Mouse (Mus musculus): ENCODE measurements around the gene Stk38l.
A peak's percentile ranks its signal among the peaks of the same experiment; 100 is the strongest.

Gene Stk38l

DNA sequence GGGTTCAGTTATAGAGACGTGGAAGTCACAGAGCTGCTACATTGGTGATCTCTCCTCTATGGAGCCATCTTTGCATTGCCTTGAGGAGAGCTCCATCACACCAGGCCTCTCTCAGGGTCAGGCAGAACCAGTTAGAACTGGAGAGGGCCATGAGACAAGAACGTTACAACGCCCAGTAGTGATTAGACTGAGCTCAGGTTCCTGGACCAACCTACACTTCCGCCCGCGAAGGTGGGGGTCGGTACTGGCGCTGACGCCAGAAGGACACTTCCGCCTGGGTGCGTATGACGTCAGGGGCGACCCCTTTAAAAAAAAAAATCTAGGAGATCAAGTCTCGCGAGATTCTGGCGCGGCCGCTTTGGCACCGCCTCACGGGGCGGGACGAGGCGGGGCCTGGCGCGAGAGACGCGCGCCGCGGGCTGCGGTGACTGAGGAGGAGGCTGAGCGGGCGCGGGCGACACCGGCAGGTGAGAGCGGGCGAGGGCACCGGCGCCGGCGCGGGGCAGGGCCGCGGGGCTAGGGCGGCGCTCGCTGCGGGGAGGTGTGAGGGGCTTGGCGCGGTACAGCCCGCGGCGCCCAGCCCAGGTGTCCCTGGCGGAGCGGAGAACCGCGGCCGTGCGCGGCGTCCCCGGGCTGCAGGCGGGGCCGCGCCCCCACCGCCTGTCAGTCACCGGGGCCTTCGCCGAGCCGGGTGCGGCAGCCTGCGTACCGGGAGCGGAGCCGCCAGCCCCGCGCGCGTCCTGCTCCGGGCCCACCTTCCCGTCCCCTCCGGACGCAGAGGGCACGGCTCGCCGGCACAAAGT, at the start of gene Stk38l:
Stk38l (plus strand) TSS at position 415 of the 803 bp plus-strand sequence.
- DNase-seq (ENCODE audit: low read depth, low spot score): peak; percentile 97

DNA sequence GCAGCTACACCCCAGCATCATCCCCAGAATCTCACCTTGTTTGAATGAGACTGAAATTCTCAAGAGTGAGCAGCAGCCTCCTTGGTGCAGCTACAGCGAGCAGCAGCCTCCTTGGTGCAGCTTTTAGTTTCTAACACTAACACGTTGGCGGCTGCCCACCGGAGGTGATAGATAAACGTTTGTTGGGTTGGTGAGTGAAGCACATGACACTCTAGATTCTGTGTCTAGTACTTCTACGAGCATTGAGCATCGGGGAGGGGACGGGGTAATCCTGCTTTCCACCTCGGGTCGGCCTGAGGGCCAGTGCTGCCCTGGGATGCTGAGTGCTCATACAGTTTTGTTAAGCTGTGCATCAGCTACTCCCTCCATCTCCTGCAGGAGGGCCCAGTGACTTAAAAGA, 47.9 kb upstream of the Stk38l start:
- DNase-seq (ENCODE audit: low read depth, low spot score): no peak

DNA sequence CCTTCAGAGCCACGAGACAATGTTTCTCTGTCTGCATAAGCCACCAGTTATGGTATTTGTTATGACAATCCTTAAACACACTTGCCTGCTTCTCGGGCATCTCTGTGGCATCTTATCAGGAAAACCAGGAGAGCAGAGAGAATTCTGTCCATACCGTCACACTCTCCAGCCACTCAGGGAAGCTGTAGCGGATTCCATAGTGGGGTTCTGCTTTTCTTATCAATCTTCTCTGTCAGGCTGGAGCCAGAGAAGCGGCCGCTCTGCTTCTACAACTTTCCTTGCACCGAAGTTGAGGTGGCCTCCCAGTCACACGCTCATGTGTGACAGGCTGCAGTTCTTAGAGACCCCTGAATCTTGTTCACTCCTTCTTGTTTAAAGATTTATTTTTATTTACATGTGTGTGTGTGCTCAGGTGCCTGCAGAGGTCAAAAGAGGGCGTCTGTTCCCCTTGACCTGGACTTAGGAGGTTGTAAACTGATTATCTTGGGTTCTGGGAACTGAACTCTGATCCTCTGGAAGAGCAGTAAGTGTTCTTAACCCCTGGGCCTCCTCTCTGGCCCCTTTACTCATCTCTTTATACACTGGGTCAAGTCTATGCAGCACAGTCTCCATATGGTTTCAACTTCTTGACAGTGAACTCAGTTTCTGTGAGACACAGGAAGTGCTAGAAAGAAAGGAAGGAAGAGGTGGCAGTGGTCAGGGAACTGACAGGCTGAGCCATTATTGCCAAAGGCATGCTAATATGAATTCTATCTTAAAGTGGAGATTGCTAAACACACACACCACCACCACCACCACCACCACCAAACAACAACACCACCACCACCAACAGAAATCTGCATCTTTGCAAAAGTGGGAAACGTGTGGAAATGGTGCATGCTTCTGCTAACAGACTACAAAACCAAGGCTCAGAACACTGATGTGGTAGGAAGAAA, 46.4 kb upstream of the Stk38l start:
- no peak for DNase-seq (ENCODE audit: low read depth, low spot score)

DNA sequence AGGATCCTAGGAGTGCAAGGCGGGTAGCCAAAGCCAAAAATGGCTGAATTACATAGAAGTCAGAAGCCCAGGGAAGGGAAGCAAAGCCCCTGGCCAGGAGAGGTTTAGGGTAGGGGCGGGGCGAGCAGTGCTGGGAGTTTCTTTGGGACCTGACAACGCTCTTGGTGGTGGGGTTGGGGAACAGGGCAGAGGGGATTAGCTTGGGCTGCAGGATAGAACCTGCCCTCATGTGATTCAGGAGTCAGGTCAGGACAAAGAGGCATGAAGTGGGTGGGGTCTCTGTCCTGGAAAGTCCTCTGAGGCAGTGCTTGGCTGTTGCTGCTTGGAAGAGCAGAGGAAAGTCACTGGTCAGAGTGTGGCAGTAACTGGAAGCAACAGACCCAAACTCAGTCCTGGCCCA, 40.9 kb upstream of the Stk38l start:
- no peak for DNase-seq (ENCODE audit: low read depth, low spot score)

DNA sequence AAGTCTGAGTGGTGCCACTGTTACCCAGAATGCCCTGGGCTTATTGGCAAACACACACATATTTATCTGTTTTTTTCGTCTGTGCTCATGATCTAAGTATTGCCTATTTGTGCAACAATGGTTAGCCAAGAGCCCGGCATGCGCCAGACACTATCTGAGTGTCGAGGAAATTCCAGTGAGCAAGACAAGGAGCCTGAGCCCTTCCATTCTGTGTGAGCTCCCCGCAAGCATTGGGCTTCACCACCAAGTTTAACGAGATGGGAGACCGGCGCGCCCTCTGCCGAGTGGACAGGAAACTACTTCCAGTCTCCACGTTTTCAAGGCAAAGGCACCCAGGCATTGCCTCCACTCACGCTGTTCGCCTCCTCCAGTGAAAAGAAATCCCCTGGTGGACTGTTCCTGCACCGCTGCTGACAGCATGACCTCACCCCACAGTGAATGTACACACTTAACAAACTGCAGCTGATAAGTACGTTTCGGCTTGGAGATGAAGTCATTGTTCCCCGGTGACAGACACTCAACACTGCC, 39.0 kb upstream of the Stk38l start:
- peak; percentile 16 for DNase-seq (ENCODE audit: low read depth, low spot score)

DNA sequence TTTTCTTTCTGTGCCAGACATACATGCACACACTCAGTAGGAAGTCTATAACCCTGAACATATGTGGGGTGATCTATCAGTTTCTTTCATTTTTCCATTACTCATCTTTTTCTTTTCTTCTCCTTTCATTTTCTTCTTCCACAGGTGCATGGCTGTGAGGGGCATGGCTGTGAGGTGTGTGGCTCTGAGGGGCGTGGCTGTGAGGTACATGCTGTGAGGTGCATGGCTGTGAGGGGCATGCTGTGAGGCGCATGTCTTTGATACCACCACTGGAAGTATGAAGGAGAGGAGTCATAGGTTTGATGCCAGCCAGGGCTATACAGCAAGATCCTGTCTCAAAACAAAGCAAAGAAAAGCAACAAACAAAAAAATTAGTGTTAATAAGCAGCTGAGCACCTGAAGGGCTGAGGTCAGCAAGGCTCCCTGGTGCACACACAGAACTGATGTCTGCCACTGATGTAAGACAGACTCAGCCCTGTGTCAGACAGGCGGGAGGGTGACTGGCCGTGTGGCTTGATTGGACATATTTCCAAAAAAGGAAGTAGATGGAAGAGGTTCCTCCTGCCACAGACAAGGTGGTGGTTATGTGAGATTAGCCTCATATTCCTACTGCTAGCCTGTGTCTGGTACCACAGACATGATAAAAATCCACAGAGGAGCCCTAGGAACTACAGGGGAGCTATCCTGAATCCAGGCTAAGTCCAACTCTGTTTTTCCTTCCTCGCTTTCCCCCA, 38.2 kb upstream of the Stk38l start:
- DNase-seq (ENCODE audit: low read depth, low spot score): no peak

DNA sequence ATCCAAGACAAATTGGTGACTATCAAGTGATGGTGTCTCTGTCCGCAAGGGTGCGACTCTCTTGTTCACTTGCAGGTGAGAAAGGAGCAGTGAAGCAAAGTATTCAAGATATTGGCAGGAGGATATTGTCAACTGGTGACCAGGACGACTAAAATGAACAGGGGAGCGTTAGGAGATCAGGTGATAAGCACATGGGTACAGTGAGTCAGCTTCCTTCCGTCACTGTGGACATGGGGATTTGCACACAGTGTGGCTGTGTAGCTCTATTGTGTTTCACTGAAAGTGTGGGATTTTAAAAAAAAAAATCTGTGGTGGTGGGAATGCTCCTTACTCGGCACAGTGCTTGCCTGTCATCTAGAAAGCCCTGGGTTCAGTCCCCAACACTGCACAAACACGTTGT, 36.8 kb upstream of the Stk38l start:
- DNase-seq (ENCODE audit: low read depth, low spot score): no peak

DNA sequence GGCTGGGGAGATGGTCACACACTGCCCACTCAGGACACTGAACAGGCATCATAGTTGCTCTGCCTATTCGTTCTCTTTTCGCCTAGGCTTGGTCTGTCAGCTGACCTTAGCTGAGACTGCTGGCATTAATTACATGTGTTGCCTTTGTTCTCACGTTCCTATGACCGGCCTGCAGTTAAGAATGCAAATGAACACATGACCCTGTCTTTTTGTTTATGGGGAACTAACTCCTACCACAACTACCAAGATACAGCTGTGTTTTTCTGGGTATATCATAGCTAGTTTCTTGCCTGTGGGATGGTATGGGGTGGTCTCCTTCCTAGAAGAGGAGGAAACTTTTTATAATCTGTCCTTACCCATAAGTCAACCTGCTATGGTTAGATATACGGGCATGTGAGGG, 35.9 kb upstream of the Stk38l start:
- DNase-seq (ENCODE audit: low read depth, low spot score): no peak

DNA sequence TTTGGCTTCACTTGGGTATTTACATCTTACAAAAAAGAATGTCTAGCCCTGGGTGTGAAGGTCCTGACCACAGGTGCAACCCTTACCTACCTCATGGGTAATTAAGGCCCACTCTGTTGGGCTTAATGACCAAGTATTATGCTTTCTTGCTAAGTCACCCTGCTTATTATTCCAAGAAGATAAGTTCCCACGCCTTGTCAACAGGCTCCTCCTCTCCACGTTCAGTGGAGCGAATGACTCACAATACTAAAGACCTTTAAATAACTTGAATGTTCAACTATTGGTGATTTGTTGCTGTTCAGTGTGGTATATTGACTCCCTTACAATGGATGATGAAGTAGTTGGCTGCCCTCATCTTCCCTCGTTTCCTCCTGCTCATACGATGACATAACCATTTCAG, 27.0 kb upstream of the Stk38l start:
- DNase-seq (ENCODE audit: low read depth, low spot score): no peak

DNA sequence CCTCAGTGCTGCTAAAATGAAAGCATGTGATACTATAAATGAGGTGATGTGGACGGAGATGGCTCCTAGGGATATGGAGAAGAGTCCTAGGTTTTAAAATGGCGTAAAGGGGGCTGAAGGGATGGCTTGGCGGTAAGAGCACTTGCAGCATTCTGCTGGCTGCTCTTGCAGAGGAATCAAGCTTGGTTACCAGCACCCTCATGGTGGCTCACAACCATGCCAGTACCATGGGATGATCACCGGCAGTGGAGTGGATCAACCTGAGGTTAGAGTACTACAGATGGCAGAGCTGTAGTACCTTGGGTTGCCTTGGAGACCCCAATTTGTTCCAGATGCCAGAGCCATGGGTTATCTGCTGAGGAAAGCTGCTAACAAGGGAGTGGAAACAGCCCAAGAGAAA, 26.4 kb upstream of the Stk38l start:
- no peak for DNase-seq (ENCODE audit: low read depth, low spot score)

DNA sequence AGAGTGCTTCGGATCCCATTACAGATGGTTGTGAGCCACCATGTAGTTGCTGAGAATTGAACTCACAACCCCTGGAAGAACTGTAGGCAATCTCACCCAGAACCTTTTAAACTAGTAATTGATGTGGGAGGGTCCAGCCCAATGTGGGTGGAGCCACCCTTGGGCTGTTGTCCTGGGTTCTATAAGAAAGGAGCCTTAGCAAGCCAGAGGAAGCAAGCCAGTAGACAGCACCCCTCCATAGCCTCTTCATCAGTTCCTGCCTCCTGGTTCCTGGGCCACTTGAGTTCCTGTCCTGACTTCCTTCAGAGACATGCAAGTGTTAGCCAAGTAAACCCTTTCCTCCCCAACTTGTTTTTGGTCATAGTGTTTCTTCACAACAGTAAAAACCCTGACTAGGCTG, 24.3 kb upstream of the Stk38l start:
- DNase-seq (ENCODE audit: low read depth, low spot score): no peak

DNA sequence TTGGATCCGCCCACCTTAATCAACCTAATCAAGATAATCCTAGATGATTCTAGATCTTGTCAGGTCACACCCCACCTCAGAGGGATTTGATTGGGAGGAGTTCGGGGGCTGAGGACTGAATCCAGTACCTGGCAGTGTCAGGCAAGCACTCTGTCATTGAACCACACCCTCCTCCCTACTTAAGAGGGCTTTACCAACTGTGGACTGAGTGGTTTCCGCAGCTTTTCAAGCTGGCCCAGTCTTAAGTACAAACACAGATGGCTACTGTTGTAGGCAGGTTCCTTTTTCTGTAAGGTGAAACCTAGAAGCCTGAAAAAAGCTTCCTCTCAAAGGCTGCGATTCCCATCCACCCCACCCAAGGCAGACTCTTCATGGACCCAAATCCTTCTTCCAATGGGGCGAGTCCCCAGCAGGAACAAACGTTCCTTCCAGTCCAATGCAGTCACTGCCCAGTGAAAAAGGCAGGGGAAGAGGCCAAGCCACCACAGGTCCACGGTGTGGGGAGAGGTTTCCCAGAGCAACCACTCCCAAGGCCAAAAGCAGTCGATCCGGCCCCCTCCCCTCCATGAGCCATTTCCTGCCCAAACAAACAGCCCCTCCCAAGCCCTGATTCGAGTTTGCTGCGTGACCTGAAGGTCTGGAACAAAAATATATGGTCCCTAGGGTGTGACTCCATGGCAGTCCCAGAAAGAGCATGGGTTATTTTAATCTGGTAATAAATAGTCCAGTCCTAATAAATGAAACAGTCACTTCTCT, 22.5 kb upstream of the Stk38l start:
- no peak for DNase-seq (ENCODE audit: low read depth, low spot score)

DNA sequence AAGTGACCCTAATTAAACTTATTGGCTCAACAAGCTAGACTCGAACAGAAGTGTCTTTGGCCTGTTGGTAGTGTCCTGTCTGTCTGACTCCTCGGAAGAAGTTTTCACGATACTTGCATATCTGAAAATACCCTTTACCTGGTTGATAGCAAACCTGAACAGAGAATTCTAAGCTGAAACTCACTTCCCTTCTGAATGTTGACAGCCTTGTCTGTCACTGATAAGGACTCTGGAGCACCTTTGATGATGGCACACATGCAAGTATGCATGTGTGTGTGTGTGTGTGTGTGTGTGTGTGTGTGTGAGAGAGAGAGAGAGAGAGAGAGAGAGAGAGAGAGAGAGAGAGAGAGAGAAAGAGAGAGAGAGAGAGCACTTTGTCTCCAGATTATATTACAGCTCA, 21.4 kb upstream of the Stk38l start:
- no peak for DNase-seq (ENCODE audit: low read depth, low spot score)

DNA sequence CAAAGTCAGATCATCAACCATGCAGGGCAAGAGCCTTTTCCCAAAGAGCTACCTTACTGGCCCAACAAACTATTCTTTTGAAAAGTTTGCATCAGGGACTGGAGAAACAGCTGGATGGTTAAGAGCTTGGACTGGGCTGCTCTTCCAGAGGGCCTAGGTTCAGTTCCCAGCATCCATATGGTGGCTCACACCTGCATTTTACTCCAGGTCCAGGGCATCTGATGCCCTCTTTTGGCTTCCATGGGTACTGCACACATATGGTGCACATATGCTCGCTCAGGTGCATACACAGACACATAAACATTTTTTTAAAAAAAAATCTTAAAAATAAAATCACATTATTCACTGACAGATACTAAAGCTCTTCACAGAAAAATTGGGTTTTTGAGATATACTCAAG, 19.2 kb upstream of the Stk38l start:
- no peak for DNase-seq (ENCODE audit: low read depth, low spot score)

DNA sequence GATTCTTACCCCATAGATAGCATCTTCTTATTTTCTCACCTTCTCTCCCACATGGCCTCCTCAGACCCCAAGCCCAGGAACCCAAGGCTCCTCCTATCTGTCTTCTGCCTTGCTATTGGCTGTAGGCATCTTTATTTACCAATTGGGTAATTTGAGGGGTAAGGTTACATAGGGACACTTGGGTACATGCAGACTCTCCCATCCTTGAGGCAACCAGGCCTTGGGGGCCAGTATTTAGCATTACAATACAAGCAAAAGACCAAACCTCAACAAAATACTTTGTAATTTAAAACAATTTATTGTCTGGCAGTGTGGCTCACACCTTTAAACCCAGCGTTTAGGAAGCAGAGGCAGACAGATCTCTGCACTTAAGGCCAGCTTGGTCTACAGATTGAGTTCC, 5.2 kb upstream of the Stk38l start:
- no peak for DNase-seq (ENCODE audit: low read depth, low spot score)

DNA sequence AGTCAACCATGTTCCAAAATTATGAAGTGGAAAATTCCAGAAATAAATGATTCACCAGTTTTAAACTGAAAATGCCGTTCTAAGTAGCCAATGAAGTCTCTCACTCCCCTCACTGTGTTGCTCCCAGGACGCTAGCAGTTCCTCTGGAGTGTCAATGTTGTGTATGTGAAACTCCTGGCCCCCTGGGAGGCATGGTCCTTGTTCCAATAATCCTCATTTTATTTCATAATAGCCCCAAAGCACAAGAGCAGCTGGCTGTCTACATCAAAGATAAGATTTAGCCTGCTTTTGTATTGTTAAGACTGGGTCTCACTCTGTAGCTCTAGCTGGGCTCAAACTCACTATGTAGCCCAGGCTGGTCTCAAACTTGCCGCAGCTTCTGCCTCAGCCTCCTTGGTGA, 990 bp upstream of the Stk38l start:
- DNase-seq (ENCODE audit: low read depth, low spot score): no peak

DNA sequence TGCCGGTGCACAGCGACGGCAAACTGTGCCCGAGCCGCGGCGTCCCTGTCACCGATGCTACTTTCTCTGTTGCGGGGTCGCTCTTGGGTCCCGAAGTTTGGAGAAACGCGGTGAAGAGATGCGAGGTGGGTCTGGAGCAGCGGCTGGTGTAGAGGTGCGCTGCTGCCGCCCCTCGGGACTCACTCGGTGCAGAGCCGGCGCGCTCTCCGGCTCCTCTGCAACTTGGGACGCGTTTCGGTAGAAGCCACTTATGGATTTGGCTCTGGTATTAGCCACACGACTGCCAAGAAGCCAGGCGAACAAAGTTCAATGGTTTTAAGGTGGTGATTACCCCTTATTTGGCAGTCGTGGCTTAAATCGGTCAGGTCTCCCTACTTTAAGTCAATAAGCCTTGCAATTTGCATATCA, 593 bp downstream of the Stk38l start:
- DNase-seq (ENCODE audit: low read depth, low spot score): peak; percentile 56

DNA sequence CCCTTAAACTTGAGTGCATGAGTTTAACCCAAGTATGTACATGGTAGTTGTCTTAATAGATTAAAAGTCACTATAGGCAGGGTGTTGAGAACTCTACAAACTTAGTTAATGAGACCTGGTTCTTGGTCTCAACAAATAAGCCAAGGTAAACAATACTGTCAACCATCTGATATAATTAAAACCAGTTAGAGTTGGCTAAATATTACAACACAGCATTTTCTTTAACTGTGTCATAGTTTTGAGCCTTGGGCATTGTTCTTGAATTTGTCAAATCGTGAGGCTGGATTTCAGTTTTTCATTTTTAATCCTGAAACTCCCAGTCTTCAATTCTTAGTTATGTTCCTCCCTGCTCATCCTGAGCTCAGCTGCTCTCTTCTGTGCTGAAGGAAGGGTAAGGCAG, 6.2 kb downstream of the Stk38l start:
- DNase-seq (ENCODE audit: low read depth, low spot score): no peak

DNA sequence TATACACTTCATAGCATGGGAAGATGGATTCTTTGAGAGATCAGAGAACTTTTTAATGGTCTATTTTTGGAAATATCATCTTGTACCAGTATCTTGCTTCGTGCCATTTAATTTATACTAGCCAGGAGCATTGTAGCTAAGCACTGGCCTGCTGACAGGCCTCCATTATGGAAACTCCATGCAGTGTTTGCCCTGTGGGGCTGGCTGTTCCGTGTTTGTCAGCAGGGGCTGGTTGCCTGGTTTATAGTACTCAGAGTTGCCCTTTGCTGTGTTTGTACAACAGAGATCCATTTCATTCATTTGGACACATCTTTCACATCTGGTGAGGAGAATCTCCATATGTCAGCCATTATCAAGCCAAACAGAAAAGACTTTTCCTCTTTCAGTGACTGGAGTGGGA, 6.9 kb downstream of the Stk38l start:
- DNase-seq (ENCODE audit: low read depth, low spot score): no peak

DNA sequence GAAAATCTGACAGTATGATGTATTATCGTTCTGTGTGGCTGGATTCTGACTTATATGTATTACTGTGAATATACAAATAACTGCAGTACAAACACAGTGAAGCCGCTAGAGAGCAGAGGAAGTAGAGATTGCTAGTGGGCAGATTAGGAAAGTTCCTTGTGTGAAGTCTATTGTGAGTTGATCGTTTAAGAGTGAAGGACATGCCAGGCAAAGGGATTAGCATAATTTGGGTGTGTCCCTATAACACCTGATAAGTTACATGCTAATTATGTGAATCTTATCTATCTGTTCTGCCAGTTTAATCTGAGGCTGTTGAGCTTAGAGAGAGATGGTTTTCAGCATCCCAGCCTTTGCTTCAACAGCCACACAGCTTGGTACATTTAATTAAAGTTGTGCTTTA, 7.4 kb downstream of the Stk38l start:
- no peak for DNase-seq (ENCODE audit: low read depth, low spot score)

DNA sequence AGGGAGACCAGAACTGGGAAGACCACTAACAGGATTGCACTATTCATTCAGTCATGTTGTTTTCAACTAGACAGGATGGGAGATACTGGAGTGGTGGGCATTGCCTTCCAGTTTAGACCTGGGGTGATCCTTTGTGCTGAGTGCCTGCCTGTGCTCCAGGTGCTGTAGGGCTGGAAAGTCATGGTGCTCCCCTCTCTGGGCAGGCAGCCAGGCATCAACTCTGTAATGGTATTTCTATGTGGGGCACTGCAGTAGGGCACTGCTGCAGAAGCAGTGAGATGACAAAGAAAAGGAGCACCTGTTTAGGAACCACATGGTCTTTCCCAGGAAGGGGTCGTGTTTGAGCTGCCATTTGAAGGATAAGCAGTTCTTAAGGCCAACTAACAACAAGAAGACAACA, 7.9 kb downstream of the Stk38l start:
- DNase-seq (ENCODE audit: low read depth, low spot score): no peak
